Mouse (Mus musculus) kidney, adult 2 months (tissue): Measurements from ENCODE around the gene Pimreg. TPM values are rescaled to one million over a fixed set of nuclear protein-coding genes. Genes with fewer than 3 reads are reported as not detected.
A peak's percentile ranks its signal among the peaks of the same experiment; 100 is the strongest.

Source experiments
- DNase-seq: peaks from one replicate; pipeline ENCODE4 v3.0.0; 2021
- H3K27ac ChIP-seq: fragments of 200-500 bp; 2 replicates; pipeline ENCODE4 v1.5.1; 2012; ENCODE audit warnings: low read depth, low read length, control low read depth, inconsistent platforms; ENCODE audit not compliant: insufficient read depth
- H3K27me3 ChIP-seq: fragments of 200-500 bp; replicated peaks from 2 replicates; pipeline ENCODE4 v1.6.1; 2012; ENCODE audit warnings: mild to moderate bottlenecking, moderate library complexity, low read length, inconsistent platforms; ENCODE audit not compliant: control insufficient read depth, insufficient read depth
- H3K36me3 ChIP-seq: fragments of 200-500 bp; 2 replicates; pipeline ENCODE4 v1.6.1; 2012; ENCODE audit warnings: mild to moderate bottlenecking, moderate library complexity, low read length, inconsistent platforms; ENCODE audit not compliant: control insufficient read depth, insufficient read depth
- H3K4me1 ChIP-seq: fragments of 200-500 bp; 2 replicates; pipeline ENCODE4 v1.6.1; 2011; ENCODE audit warnings: low read length; ENCODE audit not compliant: control insufficient read depth, insufficient read depth
- H3K4me3 ChIP-seq: fragments of 200-500 bp; 2 replicates; pipeline ENCODE4 v1.5.1; 2011; ENCODE audit warnings: mild to moderate bottlenecking, low read depth, low read length, control low read depth; ENCODE audit not compliant: insufficient read depth
- CTCF ChIP-seq: fragments of 200-500 bp; conservative IDR thresholded peaks from 2 replicates; pipeline ENCODE4 v1.5.1; 2011; ENCODE audit warnings: low read depth, mild to moderate bottlenecking, control low read depth, low read length, moderate library complexity, mixed read lengths; ENCODE audit not compliant: insufficient read depth, insufficient read length
- POLR2A ChIP-seq: fragments of 200-500 bp; IDR thresholded peaks from one replicate; pipeline ENCODE4 v1.6.1; 2011; ENCODE audit warnings: low read depth, low read length, control low read depth
- WGBS: fragments of 180-500 bp; shearing (Covaris S2); methylation state at CpG from one replicate; pipeline ENCODE4 v1.1.7; 2018; 5-methylcytosine and 5-hydroxymethylcytosine counted together
- polyA plus RNA-seq: library from polyadenylated mRNA; depleted of rRNA; stranded (reverse); fragments of >200 nt; gene quantifications from 2 replicates; pipeline ENCODE4 v1.2.3, GENCODE M21; 2012

The Pimreg gene
- polyA plus RNA-seq, 1 experiment: 0.55 TPM

DNA sequence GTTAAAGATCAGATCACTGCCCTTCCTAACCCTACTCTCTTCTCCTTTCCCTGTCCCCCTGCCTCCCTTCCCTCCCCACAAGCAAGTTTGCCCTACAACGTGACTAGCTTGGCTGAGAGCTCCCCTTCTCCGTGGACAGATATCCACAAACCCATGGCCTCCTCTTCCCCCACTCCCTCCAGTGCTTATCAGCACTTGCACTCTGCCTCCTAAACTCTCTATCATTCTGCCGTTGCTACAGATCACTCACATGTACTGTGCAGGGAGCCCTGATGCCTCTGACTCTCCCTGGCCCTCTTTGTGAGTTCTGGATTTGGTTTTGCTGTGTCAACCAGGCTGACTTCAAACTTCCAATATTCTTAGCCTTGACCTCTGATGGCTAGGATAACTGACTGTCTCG, 20.8 kb upstream of the Pimreg start:
- Histone ChIP-seq H3K4me1 (no peaks in the 10 kb centered on the region), H3K36me3 (no peaks in the 10 kb centered on the region), H3K27ac (no peak overlapping the region), H3K27me3 (no peaks in the 10 kb centered on the region), H3K4me3 (no peak overlapping the region)
- WGBS: 84% methylated on average over 4 of the region's 4 CpGs
- TF ChIP-seq CTCF: no peak
- no peak for TF ChIP-seq POLR2A
- no peak for DNase-seq

GRCm38 (mm10) chr11:72022827-72023226, 19.0 kb upstream of the Pimreg start:
- DNase-seq: no peak
- Histone ChIP-seq H3K36me3 (no peaks in the 10 kb centered on the region), H3K27me3 (no peaks in the 10 kb centered on the region), H3K27ac (no peak overlapping the region), H3K4me3 (no peak overlapping the region), H3K4me1 (no peaks in the 10 kb centered on the region)
- TF ChIP-seq CTCF (no peak), POLR2A (no peak)
- 83% methylated on average over 6 of the region's 6 CpGs for WGBS

- Histone ChIP-seq H3K27me3 (no peaks in the 10 kb centered on the region), H3K4me1 (no peaks in the 10 kb centered on the region), H3K36me3 (no peaks in the 10 kb centered on the region), H3K27ac (no peak overlapping the region), H3K4me3 (no peak overlapping the region)
- TF ChIP-seq POLR2A (no peak), CTCF (peak; percentile 42)
- peak; percentile 4 for DNase-seq
- WGBS: 21% methylated on average over 9 of the region's 10 CpGs
Measured at GRCm38 (mm10) chr11:72023581-72023980, 18.3 kb upstream of the Pimreg start.

- no peaks in the 10 kb centered on the region for H3K36me3 ChIP-seq
- TF ChIP-seq POLR2A (no peak), CTCF (peak; percentile 83)
- no peaks in the 10 kb centered on the region for H3K27me3 ChIP-seq
- no peak overlapping the region for H3K4me3 ChIP-seq
- H3K27ac ChIP-seq: no peak overlapping the region
- peak; percentile 80 for DNase-seq
- 7% methylated on average over 5 of the region's 5 CpGs for WGBS
- H3K4me1 ChIP-seq: no peaks in the 10 kb centered on the region
Measured at GRCm38 (mm10) chr11:72024193-72024781, 17.5 kb upstream of the Pimreg start.

DNA sequence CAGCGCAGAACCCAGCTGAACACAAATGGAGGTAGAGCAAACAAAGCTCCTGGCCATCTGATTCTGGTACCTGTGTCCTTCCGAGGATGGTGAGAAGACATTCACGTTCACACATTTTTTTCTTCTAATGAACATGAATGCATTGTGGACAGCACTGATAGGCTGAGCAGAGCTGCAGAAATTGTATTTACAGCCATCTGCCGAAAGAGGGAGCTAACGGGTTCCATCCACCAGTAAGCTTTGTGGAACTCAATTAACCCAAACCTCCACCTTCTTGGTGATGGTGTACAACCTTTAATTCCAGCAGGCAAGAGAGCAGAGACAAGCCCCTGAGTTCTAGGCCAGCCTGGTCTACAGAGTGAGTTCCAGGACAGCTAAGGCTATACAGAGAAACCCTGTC, 16.0 kb upstream of the Pimreg start:
- DNase-seq: no peak
- no peaks in the 10 kb centered on the region for H3K27me3 ChIP-seq
- WGBS: 41% methylated on average over 5 of the region's 5 CpGs
- TF ChIP-seq CTCF: 0 out of 2 replicates have a peak, but pooled peaks have one; percentile 38
- TF ChIP-seq POLR2A: no peak
- H3K4me1 ChIP-seq: no peaks in the 10 kb centered on the region
- no peak overlapping the region for H3K27ac ChIP-seq
- H3K36me3 ChIP-seq: no peaks in the 10 kb centered on the region
- no peak overlapping the region for H3K4me3 ChIP-seq

DNA sequence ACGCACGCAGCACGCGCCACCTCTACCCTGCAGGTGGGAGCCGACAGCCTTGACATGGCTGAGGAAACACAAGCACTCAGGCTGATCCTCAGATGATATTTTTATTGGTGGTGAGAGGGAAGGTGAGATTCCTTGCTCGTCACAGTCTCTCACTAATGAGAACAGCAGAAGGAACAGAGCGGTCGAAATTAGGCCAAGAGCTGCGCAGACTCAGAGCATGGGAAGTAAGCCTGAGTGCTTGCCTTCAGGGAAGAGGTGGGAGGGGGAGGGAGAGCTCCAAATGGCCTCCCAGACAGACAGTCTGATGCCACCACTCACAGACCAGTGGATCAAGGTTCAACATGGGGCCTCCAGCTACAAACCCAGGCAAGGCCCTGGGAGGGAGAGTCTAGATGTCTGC, 15.3 kb upstream of the Pimreg start:
- DNase-seq: no peak
- Histone ChIP-seq H3K4me3 (no peak overlapping the region), H3K36me3 (no peaks in the 10 kb centered on the region), H3K4me1 (no peaks in the 10 kb centered on the region), H3K27ac (no peak overlapping the region), H3K27me3 (no peaks in the 10 kb centered on the region)
- TF ChIP-seq CTCF (no peak), POLR2A (no peak)
- 69% methylated on average over 9 of the region's 9 CpGs for WGBS

- Histone ChIP-seq H3K4me3 (no peak overlapping the region), H3K27ac (no peak overlapping the region), H3K27me3 (no peaks in the 10 kb centered on the region), H3K36me3 (no peaks in the 10 kb centered on the region), H3K4me1 (no peaks in the 10 kb centered on the region)
- TF ChIP-seq CTCF (no peak), POLR2A (no peak)
- WGBS: 90% methylated on average over 9 of the region's 9 CpGs
- no peak for DNase-seq
Measured at GRCm38 (mm10) chr11:72027836-72028235, 14.0 kb upstream of the Pimreg start.
